Mouse (Mus musculus) neutrophil, adult 5-6 weeks (primary cell): ENCODE measurements around the gene Erg. TPM values are rescaled to one million over a fixed set of nuclear protein-coding genes. Genes with fewer than 3 reads are reported as not detected.

Experiments used
- ATAC-seq: fragments of 151-379, 151-347 bp; 2 replicates; pipeline ENCODE4 v1.8.0; 2017; ENCODE audit warnings: mild to moderate bottlenecking, moderate TSS enrichment; ENCODE audit not compliant: insufficient number of reproducible peaks, poor library complexity, low FRiP score, severe bottlenecking; ENCODE audit errors: extremely low read depth
- total RNA-seq: library from RNA; stranded (forward); fragments of 200-1000 nt; gene quantifications from 2 replicates; pipeline ENCODE4 v1.2.3, GENCODE M21; 2017

Erg gene
- total RNA-seq, 1 experiment from 2014 or later: 0.23 TPM

- ATAC-seq: no peak
Measured at GRCm38 (mm10) chr16:95372960-95373359, 213.4 kb downstream of the Erg start.

- no peak for ATAC-seq
Measured at GRCm38 (mm10) chr16:95371713-95372112, 214.7 kb downstream of the Erg start.

- no peak for ATAC-seq
Measured at GRCm38 (mm10) chr16:95366989-95367765, 219.2 kb downstream of the Erg start.

- ATAC-seq: no peak
Measured at GRCm38 (mm10) chr16:95365214-95365613, 221.2 kb downstream of the Erg start.

- ATAC-seq: no peak
Measured at GRCm38 (mm10) chr16:95363632-95364465, 222.5 kb downstream of the Erg start.

- no peak for ATAC-seq
Measured at GRCm38 (mm10) chr16:95361950-95362349, 224.4 kb downstream of the Erg start.

- no peak for ATAC-seq
Measured at GRCm38 (mm10) chr16:95360940-95361489, 225.4 kb downstream of the Erg start.

- ATAC-seq: peak; percentile 58
Measured at GRCm38 (mm10) chr16:95360214-95360850, 226.1 kb downstream of the Erg start.

GRCm38 (mm10) chr16:95356962-95357955, 229.1 kb downstream of the Erg start:
- no peak for ATAC-seq

- no peak for ATAC-seq
Measured at GRCm38 (mm10) chr16:95353838-95354237, 232.6 kb downstream of the Erg start.

- no peak for ATAC-seq
Measured at GRCm38 (mm10) chr16:95352266-95352665, 234.1 kb downstream of the Erg start.

- 0 out of 2 replicates have a peak, but pooled peaks have one; percentile 37 for ATAC-seq
Measured at GRCm38 (mm10) chr16:95350499-95350898, 235.9 kb downstream of the Erg start.

GRCm38 (mm10) chr16:95349745-95350144, 236.6 kb downstream of the Erg start:
- no peak for ATAC-seq

GRCm38 (mm10) chr16:95349344-95349743, 237.0 kb downstream of the Erg start:
- ATAC-seq: no peak

GRCm38 (mm10) chr16:95348555-95348954, 237.8 kb downstream of the Erg start:
- no peak for ATAC-seq

GRCm38 (mm10) chr16:95347202-95347601, 239.2 kb downstream of the Erg start:
- ATAC-seq: no peak

GRCm38 (mm10) chr16:95345882-95346281, 240.5 kb downstream of the Erg start:
- peak; percentile 55; the same call in 1 of the 2 replicates for ATAC-seq

GRCm38 (mm10) chr16:95344961-95345360, 241.4 kb downstream of the Erg start:
- no peak for ATAC-seq
